7 mouse cellular contexts compared by ENCODE assay signal in the genomic region with DNA sequence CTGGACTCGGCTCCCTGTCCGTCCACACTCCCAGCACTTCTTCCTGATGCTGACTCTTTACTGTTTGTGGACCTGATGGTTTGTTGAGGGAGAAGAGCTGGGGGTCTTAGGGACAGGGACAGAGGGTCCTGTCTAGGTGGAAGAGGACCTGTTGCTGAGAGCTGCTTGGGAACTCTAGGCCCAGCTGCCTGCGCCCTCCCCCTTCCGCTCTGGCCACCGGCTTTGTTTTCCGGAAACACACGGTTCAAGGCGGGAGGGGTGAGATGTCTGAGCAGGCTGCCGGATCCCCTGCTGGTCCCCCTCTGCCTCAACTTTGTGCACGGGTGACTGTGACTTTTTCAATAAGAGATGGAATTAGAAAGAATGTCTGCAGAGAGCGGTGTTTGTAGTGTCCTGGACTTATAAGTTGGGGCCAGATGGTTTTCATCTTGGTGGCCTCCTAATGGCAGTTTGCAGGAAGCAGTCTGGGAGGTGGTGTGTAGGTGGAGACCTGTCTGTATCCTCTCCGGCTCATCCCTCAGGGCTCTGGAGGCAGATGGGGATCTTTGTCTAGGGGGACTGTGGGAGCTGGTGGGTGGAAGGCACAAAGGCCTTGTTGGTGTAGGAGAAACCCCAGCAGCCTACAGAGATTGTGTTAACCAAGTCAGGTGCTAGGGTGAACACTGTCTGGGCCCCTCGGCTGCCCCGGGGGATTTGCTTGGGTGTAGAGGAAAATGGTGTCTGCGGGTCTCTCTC. TPM values are rescaled to one million over a fixed set of nuclear protein-coding genes. Genes with fewer than 3 reads are reported as not detected.
DNase-seq lines count a peak whose midpoint lies in the region; ATAC-seq and TF ChIP-seq lines count a peak whose summit lies in the region.

No protein-coding gene starts in this region.

- intact Hi-C loops in heart, postnatal 36 days (cut with DNase I): loop anchor here (1.0 to 2.0 kb wide), 2 partner anchors 33 to 45 kb away; no protein-coding TSS in a partner anchor

- WGBS in spleen, adult 2 months: 2% methylated on average over 15 of the region's 15 CpGs

- peak overlapping the region; percentile 87 for H3K4me3 ChIP-seq in spleen, adult 2 months (ENCODE audit: extremely low read depth, insufficient read depth, insufficient read length)

- peak overlapping the region; percentile 92 for H3K27ac ChIP-seq in spleen, adult 2 months (ENCODE audit: insufficient read depth, low read length)

- 0 out of 2 replicates have a peak, but pooled peaks have one; percentile 7 for ATAC-seq in erythroid progenitor cell, adult 5-6 weeks (replicated peaks; ENCODE audit: low FRiP score, poor library complexity, severe bottlenecking)
- ATAC-seq in megakaryocyte, adult 5-6 weeks (ENCODE audit: poor library complexity, severe bottlenecking): 0 out of 2 replicates have a peak, but pooled peaks have one; percentile 16

- peaks cover 7% of the 10 kb centered on the region; the same call in 1 of the 2 replicates for H3K4me1 ChIP-seq in spleen, adult 2 months (ENCODE audit: control insufficient read depth, insufficient read depth, insufficient read length)

- H3K36me3 ChIP-seq in spleen, adult 2 months (ENCODE audit: control insufficient read depth, insufficient read depth, low read length): no peaks in the 10 kb centered on the region

- no peaks in the 10 kb centered on the region for H3K27me3 ChIP-seq in spleen, adult 2 months (ENCODE audit: control insufficient read depth, insufficient read depth, low read length)

- TF ChIP-seq POLR2A in spleen, adult 2 months (IDR thresholded peaks at IDR 0.05; ENCODE audit: low read depth, low read length): peak; percentile 43; the same call in 1 of the 2 replicates

- TF ChIP-seq CTCF in spleen, adult 2 months (IDR thresholded peaks at IDR 0.05; ENCODE audit: extremely low read depth, insufficient read depth, insufficient read length, insufficient replicate concordance): no peak

- peak; percentile 48 for DNase-seq in ES-CJ7 (ENCODE audit: low read depth, low spot score)
- DNase-seq in adrenal gland, adult 8-10 months: peak; percentile 58
- DNase-seq in heart, postnatal 36 days: peak; percentile 66 to 73
- DNase-seq in kidney, postnatal 4 days: peak; percentile 79 to 85
- DNase-seq in spleen, adult 2 months (ENCODE audit: low read depth in 1 of 2, low spot score in 2 of 2): peak in 1 of 2 experiments; percentile 81

RNA-seq across cellular contexts. Expression of a gene that starts 1.0 kb away (rescaled TPM):
- total RNA-seq in adrenal gland, adult 8-10 months (2022): 100 to 1,000 TPM; 157 to 173 (median 165) TPM
- total RNA-seq in erythroid progenitor cell, adult 5-6 weeks (2015; ENCODE audit: low replicate concordance): 31.4 and 58.0 TPM in 2 replicates
- total RNA-seq in erythroid progenitor cell, adult 5-6 weeks (2017; ENCODE audit: low replicate concordance): 50.1 and 62.4 TPM in 2 replicates
- 100 to 1,000 TPM; 111 to 119 TPM for total RNA-seq in heart, postnatal 36 days (2021)
- 34.5 and 46.0 TPM in 2 replicates for total RNA-seq in megakaryocyte, adult 5-6 weeks (2015)
- 127 and 144 TPM in 2 replicates for total RNA-seq in megakaryocyte, adult 5-6 weeks (2017)
- 206 and 283 TPM in 2 replicates for polyA plus RNA-seq in spleen, adult 2 months (2012; rRNA removed)

RNA-seq across cellular contexts. Expression of a gene that starts 17.8 kb away (rescaled TPM):
- total RNA-seq in adrenal gland, adult 8-10 months (2022): 1 to 10 TPM; 1.0 to 4.8 (median 3.5) TPM
- total RNA-seq in erythroid progenitor cell, adult 5-6 weeks (2015; ENCODE audit: low replicate concordance): 0.72 and 1.7 TPM in 2 replicates
- total RNA-seq in erythroid progenitor cell, adult 5-6 weeks (2017; ENCODE audit: low replicate concordance): 0.64 and 5.4 TPM in 2 replicates
- under 1 TPM; 0.41 to 0.58 TPM for total RNA-seq in heart, postnatal 36 days (2021)
- 0.54 TPM in 1 of 2 replicates, not detected in the other for total RNA-seq in megakaryocyte, adult 5-6 weeks (2015)
- 0.15 and 0.89 TPM in 2 replicates for total RNA-seq in megakaryocyte, adult 5-6 weeks (2017)
- 2.9 and 3.0 TPM in 2 replicates for polyA plus RNA-seq in spleen, adult 2 months (2012; rRNA removed)

RNA-seq across cellular contexts. Expression of a gene that starts 20.9 kb away (rescaled TPM):
- total RNA-seq in adrenal gland, adult 8-10 months (2022): 1 to 10 TPM; 1.8 to 4.7 (median 2.9) TPM
- not detected in 2 replicates for total RNA-seq in erythroid progenitor cell, adult 5-6 weeks (2015; ENCODE audit: low replicate concordance)
- total RNA-seq in erythroid progenitor cell, adult 5-6 weeks (2017; ENCODE audit: low replicate concordance): 1.4 TPM in 1 of 2 replicates, not detected in the other
- 1 to 10 TPM in 1 of 2 experiments, under 1 TPM in 1; 0.49 to 1.4 TPM for total RNA-seq in heart, postnatal 36 days (2021)
- 0.91 and 1.1 TPM in 2 replicates for total RNA-seq in megakaryocyte, adult 5-6 weeks (2015)
- total RNA-seq in megakaryocyte, adult 5-6 weeks (2017): 3.8 TPM in 1 of 2 replicates, not detected in the other
- 17.0 and 25.7 TPM in 2 replicates for polyA plus RNA-seq in spleen, adult 2 months (2012; rRNA removed)

RNA-seq across cellular contexts. Expression of a gene that starts 21.0 kb away (rescaled TPM):
- total RNA-seq in adrenal gland, adult 8-10 months (2022): 10 to 100 TPM; 58.7 to 79.9 (median 70.3) TPM
- total RNA-seq in erythroid progenitor cell, adult 5-6 weeks (2015; ENCODE audit: low replicate concordance): 8.8 and 10.5 TPM in 2 replicates
- 2.3 and 6.9 TPM in 2 replicates for total RNA-seq in erythroid progenitor cell, adult 5-6 weeks (2017; ENCODE audit: low replicate concordance)
- total RNA-seq in heart, postnatal 36 days (2021): 10 to 100 TPM; 19.7 to 22.1 TPM
- 16.9 and 22.3 TPM in 2 replicates for total RNA-seq in megakaryocyte, adult 5-6 weeks (2015)
- 4.8 and 11.4 TPM in 2 replicates for total RNA-seq in megakaryocyte, adult 5-6 weeks (2017)
- 94.8 and 110 TPM in 2 replicates for polyA plus RNA-seq in spleen, adult 2 months (2012; rRNA removed)

RNA-seq across cellular contexts. Expression of a gene that starts 33.2 kb away (rescaled TPM):
- total RNA-seq in adrenal gland, adult 8-10 months (2022): 10 to 100 TPM; 63.4 to 94.6 (median 79.1) TPM
- 2.9 and 3.8 TPM in 2 replicates for total RNA-seq in erythroid progenitor cell, adult 5-6 weeks (2015; ENCODE audit: low replicate concordance)
- 9.2 and 25.3 TPM in 2 replicates for total RNA-seq in erythroid progenitor cell, adult 5-6 weeks (2017; ENCODE audit: low replicate concordance)
- 10 to 100 TPM; 45.5 to 46.8 TPM for total RNA-seq in heart, postnatal 36 days (2021)
- total RNA-seq in megakaryocyte, adult 5-6 weeks (2015): 8.4 and 10.3 TPM in 2 replicates
- total RNA-seq in megakaryocyte, adult 5-6 weeks (2017): 16.5 and 30.1 TPM in 2 replicates
- 49.5 and 66.1 TPM in 2 replicates for polyA plus RNA-seq in spleen, adult 2 months (2012; rRNA removed)
